Mouse (Mus musculus): ENCODE results near the gene Zp2. TPM values are rescaled to one million over a fixed set of nuclear protein-coding genes. Genes with fewer than 3 reads are reported as not detected.

Gene Zp2
- polyA plus RNA-seq, 1 experiment from 2014 or later = not detected

GRCm38 (mm10) chr7:120127686-120128059 lies 17.4 kb downstream of the Zp2 start:
- no peak overlapping the region for H3K4me3 ChIP-seq
- WGBS = 43% methylated on average over 4 of the region's 4 CpGs
- H3K27me3 ChIP-seq = no peaks in the 10 kb centered on the region
- no peak overlapping the region for H3K4me2 ChIP-seq
- H3K9me3 ChIP-seq = no peaks in the 10 kb centered on the region
- H3K27ac ChIP-seq = no peak overlapping the region
- H3K4me1 ChIP-seq = peaks cover 35% of the 10 kb centered on the region
- no peak overlapping the region for H3K9ac ChIP-seq
- H3K36me3 ChIP-seq = no peaks in the 10 kb centered on the region
- ATAC-seq (ENCODE audit: borderline replicate concordance, extremely low read depth, low FRiP score, low TSS enrichment) = no peak

- Histone ChIP-seq H3K9ac (no peak overlapping the region), H3K36me3 (no peaks in the 10 kb centered on the region), H3K9me3 (no peaks in the 10 kb centered on the region), H3K4me2 (no peak overlapping the region), H3K4me1 (peaks cover 35% of the 10 kb centered on the region), H3K4me3 (no peak overlapping the region), H3K27me3 (no peaks in the 10 kb centered on the region), H3K27ac (no peak overlapping the region)
- no peak for ATAC-seq (ENCODE audit: borderline replicate concordance, extremely low read depth, low FRiP score, low TSS enrichment)
- 36% methylated on average over 5 of the region's 5 CpGs for WGBS
Measured at GRCm38 (mm10) chr7:120126976-120127685, 18.0 kb downstream of the Zp2 start.

- Histone ChIP-seq H3K9me3 (no peaks in the 10 kb centered on the region), H3K9ac (no peak overlapping the region), H3K4me1 (peaks cover 35% of the 10 kb centered on the region), H3K27me3 (no peaks in the 10 kb centered on the region), H3K27ac (peak overlapping the region; percentile 59; the same call in 1 of the 2 replicates), H3K4me3 (no peak overlapping the region), H3K4me2 (no peak overlapping the region), H3K36me3 (peaks cover 8% of the 10 kb centered on the region)
- ATAC-seq (ENCODE audit: borderline replicate concordance, extremely low read depth, low FRiP score, low TSS enrichment) = peak; percentile 81
- WGBS = 0% methylated on average over 3 of the region's 3 CpGs
Measured at GRCm38 (mm10) chr7:120124844-120125243, 20.2 kb downstream of the Zp2 start.

GRCm38 (mm10) chr7:120123776-120124175 lies 21.3 kb downstream of the Zp2 start:
- ATAC-seq (ENCODE audit: borderline replicate concordance, extremely low read depth, low FRiP score, low TSS enrichment) = peak; percentile 85
- Histone ChIP-seq H3K4me1 (peaks cover 35% of the 10 kb centered on the region), H3K9ac (no peak overlapping the region), H3K27me3 (no peaks in the 10 kb centered on the region), H3K4me2 (no peak overlapping the region), H3K36me3 (peaks cover 12% of the 10 kb centered on the region), H3K9me3 (no peaks in the 10 kb centered on the region), H3K27ac (peak overlapping the region; percentile 84), H3K4me3 (no peak overlapping the region)
- WGBS = 18% methylated on average over 4 of the region's 4 CpGs

- H3K4me3 ChIP-seq = no peak overlapping the region
- H3K9ac ChIP-seq = no peak overlapping the region
- H3K4me2 ChIP-seq = no peak overlapping the region
- no peaks in the 10 kb centered on the region for H3K4me1 ChIP-seq
- peaks cover 20% of the 10 kb centered on the region for H3K36me3 ChIP-seq
- WGBS = 54% methylated on average over 6 of the region's 6 CpGs
- H3K9me3 ChIP-seq = no peaks in the 10 kb centered on the region
- no peak overlapping the region for H3K27ac ChIP-seq
- no peaks in the 10 kb centered on the region for H3K27me3 ChIP-seq
- no peak for ATAC-seq (ENCODE audit: borderline replicate concordance, extremely low read depth, low FRiP score, low TSS enrichment)
Measured at GRCm38 (mm10) chr7:120117529-120117928, 27.6 kb downstream of the Zp2 start.

GRCm38 (mm10) chr7:120116976-120117375 lies 28.1 kb downstream of the Zp2 start:
- WGBS = 81% methylated on average over 5 of the region's 5 CpGs
- H3K9ac ChIP-seq = no peak overlapping the region
- ATAC-seq (ENCODE audit: borderline replicate concordance, extremely low read depth, low FRiP score, low TSS enrichment) = no peak

DNA sequence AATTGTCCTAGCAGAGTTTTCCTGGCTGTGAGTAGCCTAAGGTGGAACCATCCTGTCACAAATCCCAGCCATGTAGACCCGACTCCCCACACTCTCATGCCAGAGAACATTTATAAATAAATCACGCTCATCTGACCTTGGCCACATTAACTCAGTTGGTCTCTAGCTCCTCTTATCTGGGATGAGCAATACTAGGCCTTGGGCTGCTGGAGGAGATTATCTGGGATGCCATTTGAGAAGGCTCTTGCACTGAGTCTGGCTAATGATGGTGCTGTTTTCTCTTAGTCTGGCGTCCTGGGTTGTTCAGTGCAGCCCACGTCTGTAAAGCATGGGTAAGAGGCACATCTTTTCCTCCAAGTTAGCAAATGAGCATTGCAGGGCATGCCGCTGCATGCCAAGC lies 35.4 kb downstream of the Zp2 start:
- H3K9me3 ChIP-seq = no peaks in the 10 kb centered on the region
- no peaks in the 10 kb centered on the region for H3K27me3 ChIP-seq
- H3K4me3 ChIP-seq = no peak overlapping the region
- peaks cover 6% of the 10 kb centered on the region; the same call in 1 of the 2 replicates for H3K4me1 ChIP-seq
- WGBS = 73% methylated on average over 5 of the region's 5 CpGs
- no peak for ATAC-seq (ENCODE audit: borderline replicate concordance, extremely low read depth, low FRiP score, low TSS enrichment)
- no peak overlapping the region for H3K9ac ChIP-seq
- 0 out of 2 replicates have a peak, but pooled peaks cover 5% of the 10 kb centered on the region for H3K36me3 ChIP-seq
- H3K4me2 ChIP-seq = no peak overlapping the region
- no peak overlapping the region for H3K27ac ChIP-seq

More at GRCm38 (mm10) chr7:120116976-120117375, 28.1 kb downstream of the Zp2 start:
- no peak overlapping the region for H3K27ac ChIP-seq
- no peaks in the 10 kb centered on the region for H3K9me3 ChIP-seq
- no peak overlapping the region for H3K4me2 ChIP-seq
- no peak overlapping the region for H3K4me3 ChIP-seq
- H3K36me3 ChIP-seq = peaks cover 20% of the 10 kb centered on the region
- H3K27me3 ChIP-seq = no peaks in the 10 kb centered on the region
- H3K4me1 ChIP-seq = no peaks in the 10 kb centered on the region

GRCm38 (mm10) chr7:120106356-120106755 lies 38.7 kb downstream of the Zp2 start:
- peaks cover 19% of the 10 kb centered on the region for H3K4me1 ChIP-seq
- H3K4me2 ChIP-seq = no peak overlapping the region
- ATAC-seq (ENCODE audit: borderline replicate concordance, extremely low read depth, low FRiP score, low TSS enrichment) = no peak
- H3K4me3 ChIP-seq = no peak overlapping the region
- no peak overlapping the region for H3K9ac ChIP-seq
- 0 out of 2 replicates have a peak, but pooled peaks cover 6% of the 10 kb centered on the region for H3K36me3 ChIP-seq
- 25% methylated on average over 2 of the region's 2 CpGs for WGBS
- no peak overlapping the region for H3K27ac ChIP-seq
- no peaks in the 10 kb centered on the region for H3K27me3 ChIP-seq
- no peaks in the 10 kb centered on the region for H3K9me3 ChIP-seq

DNA sequence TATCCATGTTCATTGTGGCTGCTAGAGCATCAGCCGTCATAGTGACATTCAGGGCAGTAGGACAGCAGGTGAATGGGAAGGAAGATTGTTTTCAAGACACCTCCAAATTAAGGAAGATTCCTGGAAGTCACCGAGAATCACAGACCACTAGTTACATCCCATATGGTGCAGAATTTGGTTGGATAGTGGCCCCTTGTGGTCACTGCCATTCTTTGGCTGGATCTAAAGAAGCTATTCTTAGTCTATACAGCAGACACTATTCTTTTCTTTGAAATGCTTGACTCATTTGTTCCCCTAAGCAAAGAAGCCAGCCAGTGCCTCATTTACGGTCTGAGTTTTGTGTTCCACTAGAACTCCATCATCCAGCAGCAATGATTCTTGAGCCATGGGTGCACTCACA lies 40.1 kb downstream of the Zp2 start:
- Histone ChIP-seq H3K9ac (no peak overlapping the region), H3K4me2 (no peak overlapping the region), H3K27ac (no peak overlapping the region), H3K4me3 (no peak overlapping the region), H3K36me3 (0 out of 2 replicates have a peak, but pooled peaks cover 6% of the 10 kb centered on the region), H3K27me3 (no peaks in the 10 kb centered on the region), H3K4me1 (peaks cover 19% of the 10 kb centered on the region), H3K9me3 (no peaks in the 10 kb centered on the region)
- ATAC-seq (ENCODE audit: borderline replicate concordance, extremely low read depth, low FRiP score, low TSS enrichment) = no peak
- WGBS = 69% methylated on average over 3 of the region's 3 CpGs

DNA sequence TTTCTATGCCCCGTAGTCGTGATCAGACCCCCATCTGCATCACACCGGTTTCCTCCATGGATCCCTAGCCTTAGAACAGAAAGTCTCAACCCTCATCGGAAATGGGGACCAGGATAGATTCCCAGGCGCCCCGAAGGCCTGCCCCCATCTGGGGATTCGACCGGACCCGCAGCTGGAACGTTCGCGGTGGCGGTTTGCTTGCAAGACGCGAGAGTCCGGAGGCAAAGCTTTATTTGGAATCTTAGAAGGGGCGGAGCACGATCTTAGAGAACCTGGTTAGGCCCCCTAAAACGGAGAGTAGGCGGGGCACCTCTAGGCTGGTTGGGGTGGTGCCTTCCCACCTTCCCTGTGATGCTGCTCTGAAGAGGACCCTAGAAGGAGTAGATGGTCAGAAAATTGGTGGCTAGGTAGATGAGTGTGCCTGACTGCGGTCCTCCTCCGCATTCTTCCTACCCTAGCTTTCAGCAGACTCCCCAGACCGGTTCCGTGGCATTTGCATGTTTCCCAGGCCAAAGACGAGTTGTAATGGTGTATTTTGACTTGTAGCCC lies 42.0 kb downstream of the Zp2 start:
- H3K27ac ChIP-seq = peak overlapping the region; percentile 82
- peak overlapping the region; percentile 72 for H3K9ac ChIP-seq
- no peaks in the 10 kb centered on the region for H3K27me3 ChIP-seq
- no peaks in the 10 kb centered on the region for H3K9me3 ChIP-seq
- peak overlapping the region; percentile 72 for H3K4me2 ChIP-seq
- ATAC-seq (ENCODE audit: borderline replicate concordance, extremely low read depth, low FRiP score, low TSS enrichment) = peak; percentile 49
- WGBS = 2% methylated on average over 25 of the region's 25 CpGs
- H3K4me3 ChIP-seq = peak overlapping the region; percentile 79
- 0 out of 2 replicates have a peak, but pooled peaks cover 6% of the 10 kb centered on the region for H3K36me3 ChIP-seq
- H3K4me1 ChIP-seq = peaks cover 21% of the 10 kb centered on the region

- H3K4me1 ChIP-seq = peaks cover 23% of the 10 kb centered on the region
- H3K27me3 ChIP-seq = no peaks in the 10 kb centered on the region
- H3K4me3 ChIP-seq = peak within 1 kb of the TSS; percentile 79
- peak; percentile 92 for ATAC-seq (ENCODE audit: borderline replicate concordance, extremely low read depth, low FRiP score, low TSS enrichment)
- peak within 1 kb of the TSS; percentile 72 for H3K4me2 ChIP-seq
- under 1% methylated on average over 42 of the region's 42 CpGs for WGBS
- no peaks in the 10 kb centered on the region for H3K9me3 ChIP-seq
- 0 out of 2 replicates have a peak, but pooled peaks cover 6% of the 10 kb centered on the region for H3K36me3 ChIP-seq
- peak within 1 kb of the TSS; percentile 72 for H3K9ac ChIP-seq
- H3K27ac ChIP-seq = peak within 1 kb of the TSS; percentile 82
Measured at GRCm38 (mm10) chr7:120102164-120102972, 42.7 kb downstream of the Zp2 start, which contains the start of gene Tmem159. Gene Tmem159 (plus strand): TSS chr7:120102353.

GRCm38 (mm10) chr7:120098403-120098802 lies 46.7 kb downstream of the Zp2 start:
- ATAC-seq (ENCODE audit: borderline replicate concordance, extremely low read depth, low FRiP score, low TSS enrichment) = no peak
- Histone ChIP-seq H3K27ac (no peak overlapping the region), H3K4me3 (no peak overlapping the region), H3K4me2 (no peak overlapping the region), H3K36me3 (no peaks in the 10 kb centered on the region), H3K27me3 (no peaks in the 10 kb centered on the region), H3K4me1 (peaks cover 10% of the 10 kb centered on the region), H3K9ac (no peak overlapping the region), H3K9me3 (no peaks in the 10 kb centered on the region)
- WGBS = 22% methylated on average over 9 of the region's 9 CpGs
